Mouse (Mus musculus) yolk sac, embryonic 10.5 days (tissue): ENCODE data around the gene Nfib.

Experiments
- DNase-seq: peaks from one replicate; pipeline ENCODE4 v3.0.0-alpha.2; 2017; ENCODE audit warnings: low spot score

The Nfib gene

GRCm38 (mm10) chr4:82390545-82390944, 315.0 kb downstream of the Nfib start:
- DNase-seq: no peak

- DNase-seq: no peak
These were observed 315.7 kb downstream of the Nfib start for GRCm38 (mm10) chr4:82389876-82390275.

- DNase-seq: no peak
These were observed 317.9 kb downstream of the Nfib start for GRCm38 (mm10) chr4:82387620-82388019.

GRCm38 (mm10) chr4:82386222-82386993, 319.1 kb downstream of the Nfib start:
- DNase-seq: no peak

GRCm38 (mm10) chr4:82385638-82386037, 319.9 kb downstream of the Nfib start:
- DNase-seq: peak; percentile 36

- no peak for DNase-seq
These were observed 321.4 kb downstream of the Nfib start for GRCm38 (mm10) chr4:82383991-82384731.

GRCm38 (mm10) chr4:82383346-82383745, 322.2 kb downstream of the Nfib start:
- no peak for DNase-seq

- peak; percentile 47 for DNase-seq
These were observed 323.8 kb downstream of the Nfib start for GRCm38 (mm10) chr4:82381786-82382185.

- DNase-seq: no peak
These were observed 325.0 kb downstream of the Nfib start for GRCm38 (mm10) chr4:82380578-82380977.

- no peak for DNase-seq
These were observed 327.5 kb downstream of the Nfib start for GRCm38 (mm10) chr4:82378050-82378449.

- no peak for DNase-seq
These were observed 327.9 kb downstream of the Nfib start for GRCm38 (mm10) chr4:82377621-82378020.

GRCm38 (mm10) chr4:82374560-82374959, 331.0 kb downstream of the Nfib start:
- DNase-seq: no peak

GRCm38 (mm10) chr4:82372217-82372616, 333.3 kb downstream of the Nfib start:
- DNase-seq: no peak

- DNase-seq: no peak
These were observed 334.1 kb downstream of the Nfib start for GRCm38 (mm10) chr4:82371471-82371870.

- no peak for DNase-seq
These were observed 336.4 kb downstream of the Nfib start for GRCm38 (mm10) chr4:82369011-82369776.

- DNase-seq: no peak
These were observed 337.3 kb downstream of the Nfib start for GRCm38 (mm10) chr4:82368091-82368775.

GRCm38 (mm10) chr4:82364696-82365385, 340.7 kb downstream of the Nfib start:
- no peak for DNase-seq

GRCm38 (mm10) chr4:82363951-82364350, 341.6 kb downstream of the Nfib start:
- no peak for DNase-seq

- DNase-seq: no peak
These were observed 343.3 kb downstream of the Nfib start for GRCm38 (mm10) chr4:82362294-82362693.

- DNase-seq: no peak
These were observed 345.5 kb downstream of the Nfib start for GRCm38 (mm10) chr4:82360081-82360511.

- DNase-seq: no peak
These were observed 346.4 kb downstream of the Nfib start for GRCm38 (mm10) chr4:82359110-82359509.
